Mouse (Mus musculus) frontal cortex, adult 2 months (tissue): ENCODE results near the gene Prr19. TPM values are rescaled to one million over a fixed set of nuclear protein-coding genes. Genes with fewer than 3 reads are reported as not detected.
"Not testable (repeated sequence)": the region's sequence is repeated elsewhere in the genome, so short reads cannot be mapped to it uniquely, and the experiment has no call there.

Experiments used
- DNase-seq, 2 experiments: peaks; one replicate each; pipeline ENCODE4 v3.0.0; 2022; ENCODE audit warnings: low spot score in 1 of 2; ENCODE audit errors: extremely low spot score in 1 of 2
- polyA plus RNA-seq: library from polyadenylated mRNA; depleted of rRNA; stranded (reverse); fragments of >200 nt; gene quantifications from 2 replicates; pipeline ENCODE4 v1.2.3, GENCODE M21; 2012; rRNA removed

Gene Prr19
- 0.17 and 0.28 TPM in 2 replicates for polyA plus RNA-seq

DNA sequence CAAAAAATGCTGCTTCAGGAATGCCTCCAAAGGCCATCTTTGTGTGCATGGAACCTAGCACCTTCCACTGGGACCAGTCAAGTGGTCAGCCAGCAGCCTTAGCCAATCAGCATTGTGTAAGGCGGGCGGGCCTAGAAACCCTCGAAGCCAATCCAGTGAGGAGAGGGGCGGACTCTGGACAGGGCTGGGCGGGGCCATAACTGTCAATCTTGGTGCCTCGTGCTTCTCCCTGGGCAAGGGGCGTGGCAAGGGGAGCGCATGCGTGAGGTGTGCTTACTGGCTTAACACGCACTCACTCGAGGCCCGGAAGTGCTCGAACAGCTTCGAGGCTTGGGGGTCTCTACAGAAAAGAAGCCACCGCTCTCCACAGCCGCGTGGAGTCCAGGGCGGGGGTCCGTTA lies at the start of gene Prr19:
TSS of gene Prr19 (plus strand) at position 349 of the 400 bp plus-strand sequence.
- DNase-seq: no peak

DNA sequence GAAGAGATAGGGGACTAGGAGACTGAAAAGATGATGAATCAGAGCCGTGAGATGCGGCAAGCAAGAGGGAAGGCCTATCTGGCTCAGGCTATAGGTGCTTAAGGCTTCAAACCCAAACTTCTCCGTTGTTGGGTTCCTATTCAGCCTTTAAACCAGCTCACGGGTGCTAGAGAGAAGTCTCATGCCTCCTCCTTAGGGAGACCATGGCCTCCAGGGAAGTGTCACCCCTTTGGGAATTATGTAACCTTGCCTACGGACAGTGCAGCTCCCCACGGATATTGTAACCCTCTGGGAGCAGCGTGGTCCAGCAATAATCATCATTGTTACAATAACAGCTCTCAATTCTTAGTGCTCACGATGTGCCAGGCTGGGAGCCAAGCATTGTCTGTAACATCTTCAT lies 49.4 kb upstream of the Prr19 start:
- DNase-seq: no peak

GRCm38 (mm10) chr7:25261896-25262295 lies 39.3 kb upstream of the Prr19 start:
- DNase-seq: no peak

DNA sequence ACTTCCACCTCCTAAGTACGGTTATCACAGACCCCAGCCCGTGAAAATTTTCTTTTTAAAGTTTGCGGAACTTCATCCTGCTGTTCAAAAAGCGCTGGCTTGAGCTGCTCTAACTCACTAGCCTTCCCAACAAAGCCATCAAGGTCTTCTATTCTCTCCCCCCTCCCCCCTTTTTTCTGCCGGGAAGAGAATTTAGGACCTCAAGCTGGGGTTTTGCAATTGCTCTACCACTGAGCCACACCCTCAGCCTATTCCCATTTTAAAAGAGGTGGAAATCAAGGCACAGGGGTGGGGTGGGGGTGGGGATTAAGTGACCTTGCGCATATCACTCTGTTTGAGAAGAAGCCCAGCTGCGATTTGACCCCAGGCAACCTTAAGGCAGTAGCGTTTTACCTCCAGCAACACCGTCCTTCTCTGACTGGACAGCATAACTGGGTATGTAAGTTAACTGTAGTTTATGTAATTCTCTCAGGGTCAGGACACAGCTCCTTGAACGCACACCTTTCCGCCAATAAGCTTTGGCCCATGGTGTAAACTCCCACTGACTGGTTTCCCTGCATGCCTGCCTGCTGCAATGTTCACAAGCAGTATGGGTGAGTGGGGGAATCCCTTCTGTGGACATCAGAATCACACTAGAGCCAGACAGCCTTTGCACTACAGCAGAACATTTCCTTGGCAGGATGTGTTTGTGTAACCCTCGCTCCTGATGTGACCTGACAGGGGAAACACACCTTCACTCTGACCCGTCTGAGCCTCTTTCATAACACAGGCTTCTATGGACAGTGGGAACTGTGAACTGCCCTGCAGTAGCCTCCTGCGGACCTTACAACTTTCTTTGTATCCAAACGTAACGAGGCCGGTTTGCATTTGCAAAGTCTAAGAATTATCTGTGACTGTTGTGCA lies 37.0 kb upstream of the Prr19 start:
- DNase-seq: no peak

DNA sequence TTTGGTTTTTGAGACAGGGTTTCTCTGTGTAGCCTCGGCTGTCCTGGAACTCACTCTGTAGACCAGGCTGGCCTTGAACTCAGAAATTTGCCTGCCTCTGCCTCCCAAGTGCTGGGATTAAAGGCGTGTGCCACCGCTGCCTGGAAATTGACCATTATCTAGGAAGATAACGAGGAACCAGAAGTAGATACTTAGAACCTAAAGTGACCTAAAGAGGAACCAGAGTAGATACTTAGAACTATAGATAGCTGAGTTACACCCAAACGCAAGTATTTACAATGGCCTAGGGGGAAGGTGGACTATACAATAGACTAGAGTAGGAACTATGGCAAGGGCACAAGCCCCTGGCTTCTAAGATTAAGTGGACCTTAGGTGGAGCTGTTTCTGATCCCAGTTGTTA lies 35.5 kb upstream of the Prr19 start:
- not testable (repeated sequence) for DNase-seq

DNA sequence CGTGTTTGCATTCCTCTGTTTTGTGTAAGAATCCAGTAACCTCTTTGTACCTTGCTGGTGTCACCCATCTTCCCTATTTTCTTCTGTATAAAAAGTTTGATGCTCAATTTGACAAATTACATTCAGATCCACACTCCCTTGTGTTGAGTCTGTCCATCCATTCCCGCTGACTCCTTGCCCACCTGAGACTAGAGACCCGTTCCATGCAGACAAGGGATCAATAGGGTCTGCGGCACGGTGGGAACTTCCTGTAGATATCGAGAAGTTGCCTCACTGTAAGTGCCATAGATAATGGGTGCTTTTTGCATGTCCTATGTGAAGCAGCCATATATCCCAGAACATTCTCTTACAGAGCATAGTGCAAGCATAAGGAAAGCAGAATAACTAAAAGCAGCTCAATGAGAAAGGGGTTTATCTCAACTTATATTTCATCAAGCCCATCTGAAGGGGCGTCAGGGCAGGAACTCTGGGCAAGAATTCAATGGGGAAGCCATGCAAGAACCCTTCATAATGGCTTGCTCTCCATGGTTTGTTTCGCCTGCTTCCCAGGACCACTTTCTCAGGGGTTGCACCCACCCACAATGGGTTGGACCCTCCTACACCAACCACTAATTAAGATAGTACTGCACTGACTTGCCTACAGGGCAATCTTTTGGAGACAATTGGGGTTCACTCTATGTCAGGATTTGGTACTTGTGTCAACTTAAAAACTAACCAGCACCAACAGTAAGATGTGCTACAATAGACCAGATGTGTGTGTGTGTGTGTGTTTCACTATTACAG lies 34.8 kb upstream of the Prr19 start:
- no peak for DNase-seq

DNA sequence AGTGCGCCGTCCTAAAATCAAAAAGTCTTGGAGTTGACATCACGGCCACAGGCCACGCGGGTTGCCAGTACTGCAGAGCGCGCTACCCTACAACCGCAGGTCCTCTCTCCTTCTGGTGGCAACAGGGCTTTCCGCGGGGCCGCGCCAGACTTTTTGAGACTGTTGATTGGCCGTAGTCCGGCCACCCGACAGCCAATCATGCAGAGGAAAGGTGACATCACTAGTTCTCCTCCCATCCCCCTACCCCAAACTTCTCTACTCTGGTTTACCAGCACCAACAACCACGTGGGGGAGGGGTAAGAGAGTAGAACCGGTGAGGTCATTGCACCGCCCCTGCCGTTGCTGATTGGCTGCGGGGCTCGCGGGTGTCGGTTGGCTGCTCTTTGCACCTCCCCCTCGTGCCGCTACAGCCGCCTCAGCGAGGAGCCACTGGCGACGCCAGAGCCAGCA lies 33.9 kb upstream of the Prr19 start, which contains the start of gene Cic:
TSS of gene Cic (plus strand) at position 404 of the 450 bp plus-strand sequence.
- DNase-seq: peak; percentile 99 to 100

DNA sequence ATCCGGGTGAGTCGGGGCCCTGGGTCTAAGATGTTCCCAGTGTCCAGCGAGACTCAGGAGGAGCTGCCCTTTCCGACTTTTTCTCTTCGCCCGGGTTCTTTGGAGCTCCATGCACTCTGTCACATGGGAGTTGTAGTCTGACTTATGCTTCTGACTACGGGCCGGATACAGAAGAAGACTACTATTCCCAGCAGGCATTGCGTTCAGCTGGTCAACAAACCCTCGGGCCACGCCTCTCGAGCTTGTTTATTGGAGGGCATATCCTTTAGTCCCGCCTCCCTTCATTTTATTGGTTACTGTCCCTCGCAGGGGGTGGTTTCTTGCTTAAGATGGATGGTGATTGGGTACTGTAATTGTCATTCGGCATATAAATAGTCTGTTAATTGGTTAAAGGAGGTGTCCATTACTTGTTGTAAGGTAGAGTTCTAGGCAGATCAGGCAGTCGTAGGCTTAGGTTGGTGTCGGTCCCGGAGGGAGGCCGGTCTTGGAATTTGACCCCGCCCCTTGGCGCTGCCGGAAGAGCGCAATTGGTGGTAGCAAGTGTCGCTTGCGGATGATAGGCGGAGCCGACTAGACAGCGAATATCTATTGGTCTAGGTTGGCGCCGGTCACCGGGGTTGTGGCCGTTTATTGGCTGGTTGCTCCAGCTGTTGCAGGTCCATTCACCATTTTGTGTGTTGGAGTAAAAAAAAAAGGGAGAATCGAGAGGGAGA lies 33.3 kb upstream of the Prr19 start:
- DNase-seq: peak; percentile 99 to 100

- no peak for DNase-seq
Observed at GRCm38 (mm10) chr7:25268588-25268987, 32.6 kb upstream of the Prr19 start.

DNA sequence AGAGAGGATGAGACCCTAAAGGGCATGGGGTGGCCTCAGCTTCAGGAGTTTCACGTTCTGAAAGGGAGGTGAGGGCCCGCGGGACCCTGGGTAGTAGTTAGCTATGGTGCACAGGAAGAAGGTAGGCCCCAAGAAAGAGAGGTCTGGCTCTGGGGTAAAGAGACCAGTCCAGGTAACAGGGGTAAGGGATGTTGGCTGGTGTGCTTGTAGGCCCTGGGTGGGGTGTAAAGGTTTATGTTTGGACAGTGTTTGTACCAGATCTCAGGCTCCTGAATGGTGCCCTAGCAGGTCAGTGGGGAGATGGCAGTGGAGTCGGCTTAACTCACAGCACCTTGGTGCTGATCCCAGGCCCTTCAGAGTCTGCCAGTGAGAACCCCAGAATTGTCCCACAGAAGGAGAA lies 32.2 kb upstream of the Prr19 start:
- no peak for DNase-seq

GRCm38 (mm10) chr7:25269545-25270271 lies 31.5 kb upstream of the Prr19 start:
- no peak for DNase-seq

GRCm38 (mm10) chr7:25270652-25271633 lies 30.3 kb upstream of the Prr19 start:
- no peak for DNase-seq

GRCm38 (mm10) chr7:25271651-25272444 lies 29.4 kb upstream of the Prr19 start:
- no peak for DNase-seq

GRCm38 (mm10) chr7:25272445-25273258 lies 28.6 kb upstream of the Prr19 start:
- no peak for DNase-seq

DNA sequence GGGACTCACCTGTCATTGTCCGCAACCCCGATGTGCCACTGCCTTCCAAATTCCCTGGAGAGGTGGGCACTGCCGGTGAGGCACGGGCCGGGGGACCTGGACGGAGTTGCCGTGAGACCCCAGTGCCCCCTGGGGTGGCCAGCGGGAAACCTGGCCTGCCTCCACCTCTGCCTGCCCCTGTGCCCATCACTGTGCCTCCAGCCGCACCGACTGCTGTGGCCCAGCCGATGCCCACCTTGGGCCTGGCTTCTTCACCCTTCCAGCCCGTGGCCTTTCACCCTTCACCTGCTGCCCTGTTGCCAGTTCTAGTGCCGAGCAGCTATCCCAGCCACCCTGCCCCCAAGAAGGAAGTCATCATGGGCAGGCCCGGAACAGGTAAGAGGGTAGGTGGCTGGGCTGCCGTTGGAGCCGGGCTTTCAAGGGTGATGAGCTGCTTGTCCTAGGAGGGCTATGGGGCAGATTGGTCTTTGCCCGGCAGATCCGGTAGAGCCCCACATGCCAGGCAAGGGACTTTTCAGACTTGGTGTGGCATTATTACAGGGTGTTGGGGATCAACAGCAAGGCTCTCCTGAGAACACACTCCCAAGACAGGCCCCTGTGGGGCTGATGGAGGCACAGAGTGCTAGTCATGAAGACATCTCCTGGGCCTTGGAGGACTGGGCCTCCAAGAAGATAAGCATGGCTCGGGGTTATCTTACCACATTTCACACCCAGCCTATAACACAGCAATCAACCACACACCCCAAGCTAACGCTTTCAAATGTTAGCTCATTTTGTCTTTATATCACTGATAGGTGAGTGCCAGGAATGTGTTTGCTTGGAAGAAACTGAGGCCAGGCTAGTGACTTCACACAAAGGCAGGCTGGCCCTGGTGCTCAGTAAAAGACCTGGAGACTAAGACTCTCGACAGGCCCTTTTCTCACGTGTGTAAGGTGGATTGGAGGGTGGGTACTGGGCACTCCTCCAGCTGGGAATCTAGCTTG lies 27.7 kb upstream of the Prr19 start:
- DNase-seq: no peak

- DNase-seq: no peak
Observed at GRCm38 (mm10) chr7:25274571-25274970, 26.6 kb upstream of the Prr19 start.
